Mouse (Mus musculus) stomach, postnatal 0 days (tissue): ENCODE results near the gene Tmprss13. TPM values are rescaled to one million over a fixed set of nuclear protein-coding genes. Genes with fewer than 3 reads are reported as not detected.

Experiments
- ATAC-seq: fragments of 200-750 bp; cut with Nextera tagmentation; 2 replicates; pipeline ENCODE4 v1.8.0; 2017; ENCODE audit not compliant: low FRiP score, low TSS enrichment
- DNase-seq: peaks from one replicate; pipeline ENCODE4 v3.0.0-alpha.2; 2016; ENCODE audit warnings: low spot score
- H3K27ac ChIP-seq: fragments of 300-500 bp; sonication (generic); replicated peaks from 2 replicates; pipeline ENCODE4 v1.5.1; 2014; ENCODE audit warnings: mild to moderate bottlenecking, control low read depth
- H3K27me3 ChIP-seq: fragments of 300-500 bp; sonication (generic); 2 replicates; pipeline ENCODE4 v1.6.1; 2014; ENCODE audit warnings: low read length; ENCODE audit not compliant: control insufficient read depth, insufficient read depth
- H3K36me3 ChIP-seq: fragments of 300-500 bp; sonication (generic); 2 replicates; pipeline ENCODE4 v1.6.1; 2014; ENCODE audit warnings: low read length, mixed read lengths; ENCODE audit not compliant: control insufficient read depth, insufficient read depth
- H3K4me1 ChIP-seq: fragments of 300-500 bp; sonication (generic); replicated peaks from 2 replicates; pipeline ENCODE4 v1.6.1; 2014; ENCODE audit warnings: antibody characterized with exemption; ENCODE audit not compliant: control insufficient read depth, insufficient read depth
- H3K4me2 ChIP-seq: fragments of 300-500 bp; sonication (generic); replicated peaks from 2 replicates; pipeline ENCODE4 v1.6.1; 2014; ENCODE audit warnings: low read depth, mild to moderate bottlenecking, control low read depth, moderate library complexity
- H3K4me3 ChIP-seq: fragments of 300-500 bp; sonication (generic); 2 replicates; pipeline ENCODE4 v1.5.1; 2014; ENCODE audit warnings: low read depth, low read length, control low read depth
- H3K9ac ChIP-seq: fragments of 300-500 bp; sonication (generic); 2 replicates; pipeline ENCODE4 v1.6.1; 2014; ENCODE audit warnings: mild to moderate bottlenecking, low read length, control low read depth, mixed read lengths
- H3K9me3 ChIP-seq: fragments of 300-500 bp; sonication (generic); 2 replicates; pipeline ENCODE4 v1.6.1; 2016; ENCODE audit warnings: low read length; ENCODE audit not compliant: control insufficient read depth
- CTCF ChIP-seq: IDR thresholded peaks from 2 replicates; pipeline ENCODE4 v1.5.1; 2016; ENCODE audit warnings: antibody characterized with exemption, low read depth, mild to moderate bottlenecking, moderate library complexity
- EP300 ChIP-seq: optimal IDR thresholded peaks from 2 replicates; pipeline ENCODE3; 2016; ENCODE audit warnings: antibody characterized with exemption
- WGBS: fragments of 180-500 bp; shearing (Covaris S2); extraction: QIAGEN DNeasy Blood & Tissue Kit; methylation state at CpG from one replicate; pipeline ENCODE4 v1.1.7; 2014; 5-methylcytosine and 5-hydroxymethylcytosine counted together
- polyA plus RNA-seq: library from polyadenylated mRNA; unstranded; fragments of >200 nt; fragmentation: Nextera tagmentation; extraction: Ambion mirVana; gene quantifications from 2 replicates; pipeline ENCODE4 v1.2.1, GENCODE M21; 2015

Gene Tmprss13
- polyA plus RNA-seq, 1 experiment from 2014 or later = 33.1 TPM

GRCm38 (mm10) chr9:45321465-45321864, 2.6 kb downstream of the Tmprss13 start:
- Histone ChIP-seq H3K9ac (no peak overlapping the region), H3K4me2 (no peak overlapping the region), H3K4me3 (no peak overlapping the region), H3K27me3 (no peaks in the 10 kb centered on the region), H3K9me3 (no peaks in the 10 kb centered on the region), H3K27ac (peak overlapping the region; percentile 58), H3K4me1 (peaks cover 5% of the 10 kb centered on the region; the same call in 1 of the 2 replicates), H3K36me3 (no peaks in the 10 kb centered on the region)
- WGBS = 75% methylated on average over 6 of the region's 6 CpGs
- no peak for TF ChIP-seq EP300
- no peak for TF ChIP-seq CTCF
- no peak for ATAC-seq
- DNase-seq = no peak

- DNase-seq (no peak), ATAC-seq (no peak)
- Histone ChIP-seq H3K9ac (no peak overlapping the region), H3K4me3 (no peak overlapping the region), H3K36me3 (no peaks in the 10 kb centered on the region), H3K27ac (peak overlapping the region; percentile 58), H3K9me3 (no peaks in the 10 kb centered on the region), H3K4me1 (peaks cover 5% of the 10 kb centered on the region; the same call in 1 of the 2 replicates), H3K27me3 (no peaks in the 10 kb centered on the region), H3K4me2 (no peak overlapping the region)
- 67% methylated on average over 4 of the region's 4 CpGs for WGBS
- TF ChIP-seq EP300 (no peak), CTCF (no peak)
These were observed 3.1 kb downstream of the Tmprss13 start for GRCm38 (mm10) chr9:45321946-45322430.

GRCm38 (mm10) chr9:45326390-45326789, 7.5 kb downstream of the Tmprss13 start:
- no peaks in the 10 kb centered on the region for H3K9me3 ChIP-seq
- DNase-seq = peak; percentile 46
- H3K4me1 ChIP-seq = no peaks in the 10 kb centered on the region
- peak; percentile 64 for ATAC-seq
- no peaks in the 10 kb centered on the region for H3K36me3 ChIP-seq
- 0 out of 2 replicates have a peak overlapping the region, but pooled peaks have one; percentile 24 for H3K27ac ChIP-seq
- H3K4me2 ChIP-seq = no peak overlapping the region
- no peak for TF ChIP-seq EP300
- TF ChIP-seq CTCF = no peak
- no peak overlapping the region for H3K4me3 ChIP-seq
- no peaks in the 10 kb centered on the region for H3K27me3 ChIP-seq
- H3K9ac ChIP-seq = no peak overlapping the region
- WGBS = 58% methylated on average over 9 of the region's 9 CpGs

GRCm38 (mm10) chr9:45328263-45328662, 9.4 kb downstream of the Tmprss13 start:
- DNase-seq = no peak
- H3K4me1 ChIP-seq = no peaks in the 10 kb centered on the region
- no peak overlapping the region for H3K4me2 ChIP-seq
- no peaks in the 10 kb centered on the region for H3K9me3 ChIP-seq
- no peak for TF ChIP-seq CTCF
- no peaks in the 10 kb centered on the region for H3K36me3 ChIP-seq
- WGBS = 89% methylated on average over 3 of the region's 4 CpGs
- H3K4me3 ChIP-seq = no peak overlapping the region
- no peak for ATAC-seq
- H3K9ac ChIP-seq = no peak overlapping the region
- H3K27me3 ChIP-seq = no peaks in the 10 kb centered on the region
- H3K27ac ChIP-seq = no peak overlapping the region

- ATAC-seq (no peak), DNase-seq (no peak)
- H3K4me3 ChIP-seq = no peak overlapping the region
- H3K4me2 ChIP-seq = no peak overlapping the region
- no peak for TF ChIP-seq CTCF
- TF ChIP-seq EP300 = no peak
- 88% methylated on average over 6 of the region's 6 CpGs for WGBS
- H3K4me1 ChIP-seq = no peaks in the 10 kb centered on the region
- H3K27ac ChIP-seq = no peak overlapping the region
- H3K9me3 ChIP-seq = no peaks in the 10 kb centered on the region
- H3K9ac ChIP-seq = no peak overlapping the region
- H3K27me3 ChIP-seq = no peaks in the 10 kb centered on the region
- H3K36me3 ChIP-seq = no peaks in the 10 kb centered on the region
These were observed 10.7 kb downstream of the Tmprss13 start for GRCm38 (mm10) chr9:45329577-45329976.

GRCm38 (mm10) chr9:45337406-45337805, 18.5 kb downstream of the Tmprss13 start:
- Histone ChIP-seq H3K9ac (no peak overlapping the region), H3K27ac (no peak overlapping the region), H3K4me1 (no peaks in the 10 kb centered on the region), H3K27me3 (no peaks in the 10 kb centered on the region), H3K36me3 (no peaks in the 10 kb centered on the region), H3K4me2 (no peak overlapping the region), H3K9me3 (no peaks in the 10 kb centered on the region), H3K4me3 (no peak overlapping the region)
- WGBS = 60% methylated on average over 2 of the region's 2 CpGs
- ATAC-seq (peak; percentile 49; the same call in 1 of the 2 replicates), DNase-seq (no peak)
- TF ChIP-seq CTCF = no peak
- no peak for TF ChIP-seq EP300
